Mouse (Mus musculus) C2C12 (cell line): Measurements from ENCODE around the gene Cort.

Experiments
- CTCF ChIP-seq: IDR thresholded peaks from one replicate; pipeline ENCODE4 v1.5.1; 2011; ENCODE audit not compliant: control insufficient read depth, insufficient read depth, insufficient read length
- FOSL1 ChIP-seq: IDR thresholded peaks from one replicate; pipeline ENCODE4 v1.8.0; 2011; ENCODE audit warnings: mild to moderate bottlenecking, low read length; ENCODE audit not compliant: poor library complexity, insufficient read depth, severe bottlenecking
- MYOG ChIP-seq: IDR thresholded peaks from one replicate; pipeline ENCODE4 v1.6.1; 2011; ENCODE audit not compliant: control insufficient read depth, insufficient read length; ENCODE audit errors: extremely low read depth
- USF1 ChIP-seq: IDR thresholded peaks from one replicate; pipeline ENCODE4 v1.6.1; 2011; ENCODE audit warnings: low read depth, mild to moderate bottlenecking, control low read depth, moderate library complexity

DNA sequence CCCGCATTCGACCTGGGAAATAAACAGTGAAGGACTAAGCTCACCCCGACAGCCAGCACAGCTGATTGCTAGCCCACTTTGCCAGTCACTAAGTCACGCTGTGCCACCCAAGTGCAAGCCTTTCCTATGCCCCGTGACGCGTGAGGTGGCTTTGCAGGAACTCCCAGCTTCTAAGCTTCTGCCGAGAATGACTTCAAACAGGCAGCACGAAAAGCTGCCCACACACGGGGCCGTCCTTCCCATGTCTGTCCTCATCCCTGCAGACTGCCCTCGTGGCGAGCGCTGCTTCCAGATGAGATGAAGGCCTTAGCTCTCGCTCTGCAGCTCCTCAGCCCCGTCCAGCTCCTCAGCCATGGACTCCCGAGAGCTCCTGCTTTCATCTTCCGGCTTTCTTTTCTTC, 1.9 kb upstream of the Cort start:
- TF ChIP-seq CTCF (no peak), MYOG (no peak), FOSL1 (no peak), USF1 (no peak)
